Mouse (Mus musculus) neural tube, embryonic 13.5 days (tissue): Measurements from ENCODE around the gene Mitd1. TPM values are rescaled to one million over a fixed set of nuclear protein-coding genes. Genes with fewer than 3 reads are reported as not detected.

Source experiments
- ATAC-seq: fragments of 200-750 bp; cut with Nextera tagmentation; 2 replicates; pipeline ENCODE4 v1.8.0; 2017; ENCODE audit warnings: low read depth, mild to moderate bottlenecking, moderate TSS enrichment, moderate library complexity
- H3K27ac ChIP-seq: fragments of 300-500 bp; sonication (generic); replicated peaks from 2 replicates; pipeline ENCODE4 v1.5.1; 2015; ENCODE audit warnings: moderate library complexity, mild to moderate bottlenecking, inconsistent platforms
- H3K27me3 ChIP-seq: fragments of 300-500 bp; sonication (generic); 2 replicates; pipeline ENCODE4 v1.6.1; 2015; ENCODE audit warnings: mild to moderate bottlenecking, inconsistent platforms
- H3K36me3 ChIP-seq: fragments of 300-500 bp; sonication (generic); 2 replicates; pipeline ENCODE4 v1.6.1; 2015; ENCODE audit warnings: mild to moderate bottlenecking, inconsistent platforms
- H3K4me1 ChIP-seq: fragments of 300-500 bp; sonication (generic); replicated peaks from 2 replicates; pipeline ENCODE4 v1.6.1; 2015; ENCODE audit warnings: inconsistent platforms
- H3K4me2 ChIP-seq: fragments of 300-500 bp; sonication (generic); 2 replicates; pipeline ENCODE4 v1.6.1; 2015; ENCODE audit warnings: inconsistent platforms, mild to moderate bottlenecking, moderate library complexity
- H3K4me3 ChIP-seq: fragments of 300-500 bp; sonication (generic); 2 replicates; pipeline ENCODE4 v1.5.1; 2015; ENCODE audit warnings: mild to moderate bottlenecking, inconsistent platforms
- H3K9ac ChIP-seq: fragments of 300-500 bp; sonication (generic); 2 replicates; pipeline ENCODE4 v1.6.1; 2015; ENCODE audit warnings: moderate library complexity, mild to moderate bottlenecking, inconsistent platforms
- H3K9me3 ChIP-seq: fragments of 300-500 bp; sonication (generic); 2 replicates; pipeline ENCODE4 v1.6.1; 2016; ENCODE audit warnings: inconsistent platforms
- WGBS: fragments of 180-500 bp; shearing (Covaris S2); methylation state at CpG from one replicate; pipeline ENCODE4 v1.1.7; 2015; 5-methylcytosine and 5-hydroxymethylcytosine counted together
- polyA plus RNA-seq: library from polyadenylated mRNA; unstranded; fragments of >200 nt; fragmentation: Nextera tagmentation; extraction: Ambion mirVana; gene quantifications from 2 replicates; pipeline ENCODE4 v1.2.1, GENCODE M21; 2015

Mitd1 gene
- polyA plus RNA-seq, 1 experiment from 2014 or later = 16.0 TPM

DNA sequence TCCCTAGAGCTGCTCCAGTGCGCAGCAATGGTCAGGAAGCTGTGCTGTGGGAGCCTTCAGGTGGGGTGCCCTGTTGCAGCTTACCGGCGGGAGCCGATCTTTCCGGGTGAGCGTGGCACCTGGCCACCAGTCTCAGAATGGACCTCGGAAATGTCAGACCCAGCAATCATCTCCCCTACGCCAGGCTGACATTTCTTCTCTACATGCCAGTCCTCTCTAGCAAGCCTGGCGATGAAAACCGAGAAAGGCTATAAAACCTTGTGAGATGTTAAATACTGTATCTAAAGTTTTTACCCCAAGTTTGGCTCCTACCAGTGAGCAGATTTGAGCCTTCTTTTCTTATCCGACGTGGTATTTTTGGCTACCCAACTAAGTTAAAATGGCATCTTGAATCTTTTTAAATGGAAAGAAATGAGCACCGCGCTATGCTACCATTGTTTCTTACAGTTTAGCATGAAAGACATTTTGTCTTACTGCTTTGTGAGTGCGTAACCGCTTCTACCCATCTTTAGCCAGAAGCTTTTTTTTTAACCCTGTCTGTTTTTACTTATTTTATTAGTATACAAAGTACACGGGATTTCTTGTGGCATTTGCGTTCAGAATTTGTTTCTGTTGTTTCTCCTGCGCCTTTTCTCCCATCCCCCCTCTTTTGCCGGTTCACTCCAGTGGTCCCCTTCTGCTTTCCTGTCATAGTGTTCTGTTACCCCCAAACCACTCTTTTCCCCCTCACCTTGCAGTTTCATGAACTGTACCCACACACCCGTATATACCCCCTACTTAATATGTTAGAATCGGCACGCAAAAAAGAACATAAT, 24.6 kb downstream of the Mitd1 start:
- WGBS = 10% methylated on average over 23 of the region's 23 CpGs
- ATAC-seq = no peak
- H3K4me3 ChIP-seq = peak overlapping the region; percentile 68

DNA sequence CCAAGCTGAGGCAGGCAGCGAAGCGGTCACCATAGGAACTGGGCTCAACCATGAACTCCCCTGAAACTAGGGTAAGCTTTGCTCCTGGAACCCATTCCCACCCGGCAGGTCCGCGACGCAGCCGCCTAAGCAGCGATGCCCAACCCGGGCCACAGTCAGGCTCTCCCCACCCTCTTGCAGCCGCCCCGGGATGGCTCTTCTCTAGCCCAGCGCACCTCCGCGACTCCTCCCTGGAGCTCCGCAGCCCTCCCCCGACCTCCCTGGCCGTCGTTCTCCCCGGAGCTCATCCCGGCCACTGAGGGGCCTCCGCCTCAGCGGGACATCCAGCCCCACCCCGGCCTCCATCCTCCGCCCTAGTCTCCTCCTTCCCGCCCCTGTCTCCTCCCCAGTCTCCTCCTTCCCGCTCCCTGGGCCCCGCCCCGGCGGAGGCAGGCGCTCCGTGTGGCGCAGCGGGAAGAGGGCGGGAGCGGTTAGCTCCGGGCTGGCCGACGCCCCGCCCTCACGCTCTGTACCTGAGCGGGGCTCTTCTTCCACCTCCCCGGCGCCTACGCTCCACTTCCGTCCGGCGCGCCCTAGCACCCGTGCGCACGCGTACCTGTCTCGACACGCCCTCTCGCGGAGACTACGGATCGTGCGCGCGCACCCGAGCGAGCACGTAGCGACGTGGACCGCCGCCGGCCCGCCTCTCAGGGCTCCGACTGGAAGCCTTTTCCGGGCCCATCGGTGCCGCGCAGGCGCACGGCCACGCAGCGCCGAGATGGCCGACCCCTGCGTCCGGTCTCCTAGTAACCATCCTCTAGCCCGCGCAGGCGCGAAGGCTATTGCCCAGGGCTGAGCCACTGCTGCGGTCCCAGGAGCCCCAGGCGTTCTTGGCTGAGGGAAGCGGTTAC, 25.5 kb downstream of the Mitd1 start:
- no peaks in the 10 kb centered on the region for H3K36me3 ChIP-seq
- WGBS = under 1% methylated on average over 87 of the region's 90 CpGs
- H3K9me3 ChIP-seq = no peaks in the 10 kb centered on the region
- H3K4me3 ChIP-seq = peak overlapping the region; percentile 68
- peak overlapping the region; percentile 68 for H3K4me2 ChIP-seq
- H3K9ac ChIP-seq = peak overlapping the region; percentile 82
- H3K27ac ChIP-seq = peak overlapping the region; percentile 92
- ATAC-seq = peak; percentile 98
- H3K4me1 ChIP-seq = peaks cover 15% of the 10 kb centered on the region
- H3K27me3 ChIP-seq = peaks cover 10% of the 10 kb centered on the region

More for the DNA sequence above, 24.6 kb downstream of the Mitd1 start:
- Histone ChIP-seq H3K36me3 (no peaks in the 10 kb centered on the region), H3K27ac (peak overlapping the region; percentile 92), H3K9me3 (no peaks in the 10 kb centered on the region), H3K27me3 (peaks cover 14% of the 10 kb centered on the region), H3K4me2 (peak overlapping the region; percentile 57), H3K4me1 (peaks cover 15% of the 10 kb centered on the region), H3K9ac (peak overlapping the region; percentile 72)

DNA sequence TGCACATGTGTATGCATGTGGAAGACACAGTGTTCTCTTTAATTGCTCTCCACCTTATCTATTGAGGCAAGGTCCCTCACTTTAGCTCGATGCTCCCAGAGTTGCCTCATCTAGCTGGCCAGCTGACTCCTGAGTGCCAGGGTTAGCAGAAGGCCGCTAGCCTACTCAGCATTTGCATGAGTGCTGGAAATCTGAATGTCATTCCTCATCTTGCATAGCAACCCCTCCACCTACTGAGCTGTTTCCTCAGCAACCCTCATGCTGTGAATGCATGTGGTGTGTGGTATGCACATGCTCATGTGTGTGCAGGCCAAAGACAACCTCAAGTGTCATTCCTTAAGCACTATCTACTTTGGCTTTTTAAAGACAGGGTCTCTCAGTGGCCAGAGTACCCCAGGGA, 39.5 kb downstream of the Mitd1 start:
- no peak for ATAC-seq
- Histone ChIP-seq H3K9ac (no peak overlapping the region), H3K27ac (no peak overlapping the region), H3K4me3 (no peak overlapping the region), H3K4me1 (0 out of 2 replicates have a peak, but pooled peaks cover 4% of the 10 kb centered on the region), H3K36me3 (peaks cover 16% of the 10 kb centered on the region), H3K27me3 (no peaks in the 10 kb centered on the region), H3K4me2 (no peak overlapping the region), H3K9me3 (no peaks in the 10 kb centered on the region)
- WGBS = 68% methylated on average over 2 of the region's 2 CpGs

DNA sequence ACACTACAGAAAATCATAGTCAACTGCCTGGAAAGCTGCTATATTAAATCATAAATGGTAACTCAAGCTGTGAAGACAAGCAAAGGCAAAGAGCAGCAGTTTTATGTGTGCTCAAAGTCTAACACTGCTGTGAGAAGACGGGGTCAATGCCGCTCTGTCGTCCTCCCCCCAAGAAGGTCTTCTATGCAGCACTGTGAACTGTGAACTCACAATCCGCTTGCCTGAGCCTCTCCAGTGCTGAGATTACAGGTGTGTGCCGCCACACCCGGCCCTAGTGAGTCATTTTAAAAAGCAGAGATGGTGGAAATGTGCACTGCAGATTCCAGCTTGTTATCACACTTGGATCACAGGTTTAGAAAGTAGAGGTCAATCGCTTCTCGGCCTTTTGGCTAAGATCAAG, 43.3 kb downstream of the Mitd1 start:
- Histone ChIP-seq H3K4me3 (no peak overlapping the region), H3K4me1 (0 out of 2 replicates have a peak, but pooled peaks cover 4% of the 10 kb centered on the region), H3K9ac (no peak overlapping the region), H3K4me2 (no peak overlapping the region), H3K27ac (no peak overlapping the region), H3K27me3 (no peaks in the 10 kb centered on the region), H3K36me3 (no peaks in the 10 kb centered on the region), H3K9me3 (no peaks in the 10 kb centered on the region)
- 81% methylated on average over 8 of the region's 8 CpGs for whole genome bisulfite sequencing
- ATAC-seq = no peak

DNA sequence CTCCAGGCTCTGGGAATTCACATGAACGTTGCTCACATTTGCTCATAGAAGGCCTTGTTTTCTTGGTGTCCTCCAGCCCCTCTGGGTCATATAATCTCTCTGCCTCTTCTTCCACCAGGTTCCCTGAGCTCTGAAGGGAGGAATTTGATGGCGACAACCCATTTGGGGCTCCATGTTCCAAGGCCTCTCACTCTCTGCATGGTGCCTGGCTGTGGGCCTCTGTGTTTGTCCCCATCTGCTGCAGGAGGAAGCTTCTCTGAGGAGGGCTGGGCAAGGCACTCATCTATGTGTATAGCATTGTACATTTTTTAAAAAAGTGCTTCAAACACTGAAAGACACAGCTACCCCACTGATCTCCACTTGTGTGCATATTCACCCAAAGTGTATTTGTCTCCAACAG, 58.5 kb downstream of the Mitd1 start:
- Histone ChIP-seq H3K4me1 (no peaks in the 10 kb centered on the region), H3K27ac (no peak overlapping the region), H3K9me3 (peaks cover 1% of the 10 kb centered on the region; the same call in 1 of the 2 replicates), H3K36me3 (peaks cover 42% of the 10 kb centered on the region), H3K4me3 (no peak overlapping the region), H3K9ac (no peak overlapping the region), H3K27me3 (no peaks in the 10 kb centered on the region), H3K4me2 (no peak overlapping the region)
- 38% methylated on average over 2 of the region's 2 CpGs for WGBS
- ATAC-seq = no peak

Other genes starting within 250 kb of the Mitd1 start
- 1.2 and 1.5 TPM in 2 replicates for gene 2010300C02Rik, start 170.3 kb downstream of the Mitd1 start, polyA plus RNA-seq
- gene Tsga10, start 24.0 kb downstream of the Mitd1 start, polyA plus RNA-seq = 19.1 and 20.6 TPM in 2 replicates
- 6.9 and 8.7 TPM in 2 replicates for gene Lipt1, start 18.7 kb downstream of the Mitd1 start, polyA plus RNA-seq
- gene Mrpl30, start 66 bp upstream of the Mitd1 start, polyA plus RNA-seq = 260 and 271 TPM in 2 replicates
- gene Lyg2, start 26.1 kb upstream of the Mitd1 start, polyA plus RNA-seq = not detected in 2 replicates
- not detected in 2 replicates for gene Lyg1, start 67.3 kb upstream of the Mitd1 start, polyA plus RNA-seq
- gene Txndc9, start 107.5 kb upstream of the Mitd1 start, polyA plus RNA-seq = 173 and 190 TPM in 2 replicates
- gene Eif5b, start 107.6 kb upstream of the Mitd1 start, polyA plus RNA-seq = 24.1 and 26.0 TPM in 2 replicates
- gene Rev1, start 239.4 kb upstream of the Mitd1 start, polyA plus RNA-seq = 33.7 and 46.4 TPM in 2 replicates